Mouse (Mus musculus) heart, adult 2 months (tissue): ENCODE data around the gene Spsb1.

Source experiments
- CTCF ChIP-seq: fragments of 200-600 bp; IDR thresholded peaks from 2 replicates; pipeline ENCODE4 v1.8.1; 2022; ENCODE audit warnings: antibody characterized with exemption, mild to moderate bottlenecking, moderate library complexity
- EP300 ChIP-seq: fragments of 200-500 bp; IDR thresholded peaks from 2 replicates; pipeline ENCODE4 v1.6.1; 2011; ENCODE audit warnings: low read depth, low read length, control low read depth; ENCODE audit not compliant: insufficient read depth
- POLR2A ChIP-seq: fragments of 200-500 bp; IDR thresholded peaks from 2 replicates; pipeline ENCODE4 v1.6.1; 2011; ENCODE audit warnings: mild to moderate bottlenecking, low read depth, low read length, control low read depth; ENCODE audit not compliant: insufficient read depth

DNA sequence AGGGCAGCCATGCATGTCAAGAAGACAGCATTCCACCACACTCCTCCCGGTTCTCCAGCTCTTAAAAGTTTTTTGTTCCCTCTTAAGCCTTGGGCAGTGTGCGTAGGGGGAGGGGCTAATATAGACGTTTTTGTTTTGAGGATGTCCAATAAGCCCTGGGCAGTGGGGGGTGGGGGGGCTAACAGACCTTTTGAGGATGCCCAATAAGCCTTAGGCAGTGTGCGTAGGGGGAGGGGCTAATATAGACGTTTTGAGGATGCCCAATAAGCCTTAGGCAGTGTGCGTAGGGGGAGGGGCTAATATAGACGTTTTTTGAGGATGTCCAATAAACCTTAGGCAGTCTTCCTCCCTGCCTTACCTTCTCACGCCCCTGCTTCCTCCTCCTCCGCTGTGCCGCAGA is 5.0 kb upstream of the Spsb1 start:
- no peak for TF ChIP-seq EP300
- no peak for TF ChIP-seq CTCF
- TF ChIP-seq POLR2A: no peak
